Mouse (Mus musculus) thymus, adult 2 months (tissue): ENCODE results near the gene 2210408I21Rik. TPM values are rescaled to one million over a fixed set of nuclear protein-coding genes. Genes with fewer than 3 reads are reported as not detected.

ENCODE experiments used
- DNase-seq: peaks from one replicate; pipeline ENCODE4 v3.0.0; 2021
- H3K27ac ChIP-seq: fragments of 200-500 bp; 2 replicates; pipeline ENCODE4 v1.5.1; 2012; ENCODE audit warnings: low read length, control low read depth; ENCODE audit not compliant: control insufficient read depth, insufficient read depth
- H3K27me3 ChIP-seq: fragments of 200-500 bp; 2 replicates; pipeline ENCODE4 v1.6.1; 2012; ENCODE audit warnings: mild to moderate bottlenecking, low read length, moderate library complexity, mixed read lengths; ENCODE audit not compliant: control insufficient read depth, insufficient read depth
- H3K36me3 ChIP-seq: fragments of 200-500 bp; 2 replicates; pipeline ENCODE4 v1.6.1; 2012; ENCODE audit warnings: mild to moderate bottlenecking, low read length, moderate library complexity; ENCODE audit not compliant: control insufficient read depth, insufficient read depth
- H3K4me1 ChIP-seq: fragments of 200-500 bp; replicated peaks from 2 replicates; pipeline ENCODE4 v1.6.1; 2012; ENCODE audit warnings: low read length; ENCODE audit not compliant: control insufficient read depth, insufficient read depth
- H3K4me3 ChIP-seq: fragments of 200-500 bp; 2 replicates; pipeline ENCODE4 v1.5.1; 2012; ENCODE audit warnings: mild to moderate bottlenecking, low read length, control low read depth, moderate library complexity; ENCODE audit not compliant: control insufficient read depth, insufficient read depth
- CTCF ChIP-seq: fragments of 200-500 bp; IDR thresholded peaks from 2 replicates; pipeline ENCODE4 v1.5.1; 2012; ENCODE audit warnings: mild to moderate bottlenecking, control low read depth, low read length, moderate library complexity, borderline replicate concordance; ENCODE audit not compliant: control insufficient read depth, poor library complexity, insufficient read depth; ENCODE audit errors: extremely low read depth
- POLR2A ChIP-seq: fragments of 200-500 bp; IDR thresholded peaks from 2 replicates; pipeline ENCODE4 v1.6.1; 2012; ENCODE audit warnings: mild to moderate bottlenecking, low read length, control low read depth, moderate library complexity; ENCODE audit not compliant: control insufficient read depth, poor library complexity, insufficient read depth; ENCODE audit errors: extremely low read depth
- WGBS: fragments of 180-500 bp; shearing (Covaris S2); methylation state at CpG from one replicate; pipeline ENCODE4 v1.1.7; 2018; 5-methylcytosine and 5-hydroxymethylcytosine counted together
- polyA plus RNA-seq: library from polyadenylated mRNA; depleted of rRNA; stranded (reverse); fragments of >200 nt; gene quantifications from 2 replicates; pipeline ENCODE4 v1.2.3, GENCODE M21; 2012

Gene 2210408I21Rik
- polyA plus RNA-seq, 1 experiment, result 0.35 TPM

DNA sequence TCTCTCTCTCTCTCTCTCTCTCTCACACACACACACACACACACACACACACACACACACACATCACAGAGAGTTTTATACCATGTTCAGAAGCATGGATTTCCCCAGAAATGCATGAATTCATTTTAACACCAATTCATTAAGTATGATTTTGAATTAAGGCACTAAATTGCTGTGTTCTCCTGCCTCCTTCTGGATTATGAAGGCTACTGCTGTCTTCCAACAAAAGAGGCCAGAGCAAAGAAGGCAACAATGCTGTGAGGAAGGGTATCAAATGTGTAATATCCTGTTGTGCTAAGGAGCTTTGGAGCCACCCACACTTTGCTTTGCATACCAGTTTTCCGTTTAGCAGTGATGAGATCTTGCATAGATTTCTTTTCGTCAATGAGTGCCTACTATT lies 80.1 kb downstream of the 2210408I21Rik start:
- Histone ChIP-seq H3K27me3 (no peaks in the 10 kb centered on the region), H3K27ac (no peak overlapping the region), H3K4me1 (no peaks in the 10 kb centered on the region), H3K36me3 (no peaks in the 10 kb centered on the region), H3K4me3 (no peak overlapping the region)
- no peak for DNase-seq
- 88% methylated on average over 2 of the region's 2 CpGs for WGBS
- TF ChIP-seq POLR2A (no peak), CTCF (no peak)

DNA sequence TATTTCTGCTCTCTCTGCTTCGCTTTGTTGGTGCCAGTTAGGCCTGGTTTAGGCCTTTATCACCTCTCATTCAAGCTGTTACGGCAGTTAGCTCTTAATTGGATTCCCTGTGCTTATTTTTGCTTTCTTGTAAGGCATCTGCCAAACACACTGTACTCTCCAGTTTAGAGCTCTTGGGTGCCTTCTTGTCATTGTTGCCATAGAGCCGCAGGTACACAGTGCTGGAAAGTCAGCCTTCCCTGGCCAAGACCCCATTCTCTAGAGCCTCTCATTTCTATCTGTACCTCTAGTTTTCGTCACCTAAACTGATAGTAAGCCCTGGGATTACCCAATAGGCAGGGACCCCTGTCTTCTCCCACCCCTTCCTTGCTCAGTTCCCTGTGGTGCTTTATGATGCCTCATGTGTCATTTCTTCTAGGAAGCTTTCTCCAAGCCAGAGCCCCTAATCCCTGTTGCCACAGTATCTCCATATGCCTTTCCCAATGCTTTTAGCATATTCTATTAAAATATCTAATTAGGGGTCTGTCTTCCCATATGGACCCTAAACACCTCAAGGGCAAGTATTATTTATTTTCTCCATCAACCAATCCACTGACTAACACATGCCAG lies 82.4 kb downstream of the 2210408I21Rik start:
- Histone ChIP-seq H3K4me1 (no peaks in the 10 kb centered on the region), H3K4me3 (no peak overlapping the region), H3K27me3 (no peaks in the 10 kb centered on the region), H3K36me3 (no peaks in the 10 kb centered on the region), H3K27ac (no peak overlapping the region)
- DNase-seq, result no peak
- WGBS, result 92% methylated on average over 4 of the region's 4 CpGs
- TF ChIP-seq POLR2A (no peak), CTCF (no peak)

GRCm38 (mm10) chr13:77221072-77221471 lies 85.7 kb downstream of the 2210408I21Rik start:
- Histone ChIP-seq H3K36me3 (no peaks in the 10 kb centered on the region), H3K4me1 (no peaks in the 10 kb centered on the region), H3K27me3 (no peaks in the 10 kb centered on the region), H3K27ac (no peak overlapping the region), H3K4me3 (no peak overlapping the region)
- no peak for TF ChIP-seq CTCF
- no peak for TF ChIP-seq POLR2A
- 89% methylated on average over 2 of the region's 2 CpGs for WGBS
- DNase-seq, result no peak

DNA sequence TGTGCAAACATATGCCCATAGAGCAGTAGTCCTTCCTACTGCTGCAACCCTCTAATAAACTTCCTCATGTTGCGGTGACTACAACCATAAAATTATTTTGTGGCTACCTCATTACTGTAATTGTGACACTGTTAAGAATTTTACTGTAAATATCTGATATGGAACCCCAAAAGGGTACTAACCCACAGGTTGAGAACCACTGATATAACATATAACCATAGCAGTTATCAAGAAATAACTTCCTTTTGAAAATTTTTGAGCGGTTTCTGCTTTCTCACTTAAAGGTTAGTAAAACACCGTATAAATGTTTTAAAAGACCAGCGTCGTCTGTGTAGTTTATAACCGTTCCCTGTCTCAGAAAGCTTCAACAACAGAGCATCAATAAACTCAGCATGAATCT lies 121.2 kb downstream of the 2210408I21Rik start:
- no peaks in the 10 kb centered on the region for H3K27me3 ChIP-seq
- no peaks in the 10 kb centered on the region for H3K4me1 ChIP-seq
- no peak overlapping the region for H3K4me3 ChIP-seq
- no peaks in the 10 kb centered on the region for H3K36me3 ChIP-seq
- no peak overlapping the region for H3K27ac ChIP-seq
- TF ChIP-seq POLR2A, result no peak
- no peak for TF ChIP-seq CTCF
- DNase-seq, result no peak
- 97% methylated on average over 6 of the region's 6 CpGs for WGBS

DNA sequence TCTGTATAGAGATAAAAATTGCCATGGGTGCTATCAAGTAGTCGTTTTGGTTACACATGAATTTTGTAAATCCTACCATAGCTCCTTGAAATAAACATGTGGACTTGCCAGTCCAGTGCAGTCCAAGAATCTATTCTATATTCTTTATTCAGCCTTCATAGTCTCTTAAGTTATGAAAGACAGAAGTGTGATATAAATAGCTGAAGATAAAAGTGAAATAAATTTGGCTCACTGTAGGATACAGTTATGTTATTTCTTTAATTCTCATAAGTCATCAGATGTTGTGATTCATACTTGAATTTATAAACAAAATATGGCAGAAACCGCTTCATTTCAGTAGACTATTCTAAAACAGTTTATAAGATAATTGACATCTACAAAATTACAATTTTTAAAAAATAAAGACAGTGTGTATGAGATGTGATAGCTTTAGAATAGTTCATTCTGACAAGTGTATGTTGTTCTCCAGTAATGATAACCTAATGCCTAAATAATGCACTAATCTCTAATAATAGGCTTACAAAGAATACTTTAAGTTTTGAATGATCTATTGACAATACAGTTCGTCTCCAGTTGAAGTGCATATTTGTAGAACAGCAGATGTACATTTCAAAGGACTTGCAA lies 127.5 kb downstream of the 2210408I21Rik start:
- no peak overlapping the region for H3K4me3 ChIP-seq
- no peak overlapping the region for H3K27ac ChIP-seq
- H3K4me1 ChIP-seq, result no peaks in the 10 kb centered on the region
- TF ChIP-seq CTCF (no peak), POLR2A (no peak)
- no peaks in the 10 kb centered on the region for H3K36me3 ChIP-seq
- WGBS, result 91% methylated on average over 3 of the region's 3 CpGs
- DNase-seq, result no peak
- no peaks in the 10 kb centered on the region for H3K27me3 ChIP-seq

DNA sequence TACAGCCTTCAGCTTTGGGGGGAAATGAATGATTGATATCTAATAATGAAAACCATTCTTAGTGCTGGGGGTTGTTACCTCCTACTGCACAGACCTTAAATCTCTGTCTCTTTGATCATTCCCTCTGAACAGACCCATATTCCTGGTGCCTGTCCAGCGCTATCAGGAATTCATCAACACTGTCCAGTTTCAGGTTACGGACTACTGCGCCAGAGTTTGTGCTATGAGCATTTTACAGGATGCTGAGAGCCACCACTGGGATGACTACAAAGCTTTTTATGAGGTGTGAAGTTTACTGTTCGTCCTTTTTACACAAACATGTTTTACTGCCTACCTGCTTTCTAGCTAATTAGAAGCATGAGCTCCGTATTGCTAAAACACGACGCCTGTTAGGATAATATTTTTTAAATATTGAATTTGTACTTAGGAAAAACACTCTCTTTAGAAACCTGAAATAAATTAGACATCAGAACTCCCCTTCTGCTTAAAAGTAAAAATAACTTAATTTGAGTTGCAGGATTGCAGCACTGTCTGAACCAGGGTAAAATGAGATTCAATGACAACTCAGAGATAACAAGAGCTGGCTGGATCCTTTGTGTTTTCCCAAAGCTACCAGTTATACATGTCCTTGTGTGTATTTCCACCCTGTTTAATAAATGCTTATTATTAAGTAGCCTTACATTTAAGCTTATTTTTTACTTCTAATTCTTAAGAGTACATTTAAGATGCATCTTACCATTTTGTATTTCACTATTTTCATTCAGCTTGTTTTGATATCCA lies 128.2 kb downstream of the 2210408I21Rik start:
- Histone ChIP-seq H3K27ac (no peak overlapping the region), H3K27me3 (no peaks in the 10 kb centered on the region), H3K4me3 (no peak overlapping the region), H3K4me1 (no peaks in the 10 kb centered on the region), H3K36me3 (no peaks in the 10 kb centered on the region)
- no peak for TF ChIP-seq CTCF
- 97% methylated on average over 7 of the region's 7 CpGs for WGBS
- DNase-seq, result no peak
